Mouse (Mus musculus) MEL (cell line): ENCODE data around the gene Osm.

ENCODE experiments used
- CTCF ChIP-seq, 3 experiments: IDR thresholded peaks in 2 of 3; conservative IDR thresholded peaks in 1 of 3; 2 replicates each; pipeline ENCODE4 v1.5.1; 2011 to 2012; ENCODE audit warnings: low read length in 3 of 3, low read depth in 2 of 3, mild to moderate bottlenecking in 2 of 3, improper control_type of control experiment in 1 of 3, inconsistent platforms in 1 of 3, mixed read lengths in 1 of 3, moderate library complexity in 1 of 3; ENCODE audit not compliant: control insufficient read depth in 1 of 3, insufficient read depth in 1 of 3, poor library complexity in 1 of 3, severe bottlenecking in 1 of 3
- MAX ChIP-seq: IDR thresholded peaks from 2 replicates; pipeline ENCODE4 v1.6.1; 2011; ENCODE audit warnings: low read length, improper control_type of control experiment
- ZC3H11A ChIP-seq: IDR thresholded peaks from 2 replicates; pipeline ENCODE4 v1.6.1; 2012; ENCODE audit warnings: low read depth, mild to moderate bottlenecking, inconsistent platforms, low read length, improper control_type of control experiment

DNA sequence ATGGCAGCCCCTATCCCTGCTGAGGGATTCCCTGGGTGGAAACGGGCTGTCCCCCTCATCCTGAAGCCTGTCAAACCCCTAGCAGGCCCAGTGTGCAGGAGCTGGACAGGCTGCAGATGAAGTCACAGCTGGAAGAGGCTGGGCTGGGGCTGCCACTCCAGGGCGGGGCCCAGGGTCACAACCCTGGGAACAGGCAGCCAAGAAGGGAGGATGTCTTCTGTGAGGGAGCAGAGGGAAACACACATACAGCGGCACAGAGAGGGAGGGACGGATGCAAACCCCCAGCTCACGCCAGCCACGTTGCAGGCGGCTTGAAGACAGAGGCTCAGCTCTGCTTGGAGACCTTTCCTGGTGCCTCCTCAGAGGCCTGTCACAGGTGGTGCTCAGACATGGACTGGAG, 27.8 kb downstream of the Osm start:
- TF ChIP-seq CTCF (IDR thresholded peaks at IDR 0.05 in 2 of 3, conservative IDR thresholded peaks at IDR 0.05 in 1 of 3; ENCODE audit: control insufficient read depth in 1 of 3, insufficient read depth in 1 of 3, low read depth in 2 of 3, low read length in 3 of 3, poor library complexity in 1 of 3, severe bottlenecking in 1 of 3) (no peak), ZC3H11A (no peak), MAX (no peak)
